Mouse (Mus musculus): ENCODE measurements around the gene Jph4. TPM values are rescaled to one million over a fixed set of nuclear protein-coding genes. Genes with fewer than 3 reads are reported as not detected.

The Jph4 gene
- polyA plus RNA-seq, 1 experiment from 2014 or later, result 2.8 TPM

DNA sequence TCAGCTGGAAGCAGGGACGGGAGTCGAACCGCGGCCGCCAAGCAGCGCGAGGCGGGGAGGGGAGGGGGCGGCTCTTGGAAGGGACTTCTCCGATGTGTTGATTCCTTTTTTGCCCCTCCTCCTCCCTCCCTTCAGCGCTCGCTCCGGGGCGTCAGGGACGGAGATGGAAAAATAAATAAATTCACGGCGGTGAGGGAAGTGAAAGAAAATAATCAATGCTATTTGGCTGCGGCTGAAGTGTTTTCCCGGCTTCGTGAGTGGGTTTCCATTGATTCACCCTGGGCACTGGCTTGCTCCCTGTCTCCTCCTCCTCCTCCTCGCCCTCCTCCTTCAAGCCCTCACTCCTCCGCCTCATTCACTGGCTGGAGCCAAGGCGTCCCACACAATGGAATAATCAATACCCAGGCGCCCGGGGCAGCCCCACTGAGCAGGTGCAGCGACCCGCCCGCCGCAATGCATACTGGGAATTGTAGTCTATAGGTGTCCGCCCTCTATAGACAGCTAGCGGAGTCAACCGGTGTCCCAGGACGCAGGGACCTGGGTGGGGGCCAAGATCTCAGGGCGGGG lies 24.6 kb downstream of the Jph4 start, which contains the start of gene Zfhx2:
Gene Zfhx2, minus strand, starts transcription at position 314 of the 567 bp plus-strand sequence.
- Histone ChIP-seq H3K27ac (ENCODE audit: low read depth, low read length) (peak within 1 kb of the TSS; percentile 85), H3K4me1 (ENCODE audit: control insufficient read depth, insufficient read depth, low read length) (peaks cover 33% of the 10 kb centered on the region), H3K36me3 (ENCODE audit: control insufficient read depth, insufficient read depth, low read length) (no peaks in the 10 kb centered on the region), H3K4me3 (ENCODE audit: low read depth, low read length) (peak within 1 kb of the TSS; percentile 69), H3K9me3 (ENCODE audit: control insufficient read depth, low read length) (no peaks in the 10 kb centered on the region), H3K4me2 (peak within 1 kb of the TSS; percentile 80), H3K9ac (ENCODE audit: low read length) (peak within 1 kb of the TSS; percentile 89), H3K27me3 (ENCODE audit: control insufficient read depth, insufficient read depth, low read length) (no peaks in the 10 kb centered on the region)
- ATAC-seq (ENCODE audit: low FRiP score), result peak; percentile 94
- peak; percentile 99 for DNase-seq (ENCODE audit: low spot score, missing footprints)
- 1% methylated on average over 34 of the region's 34 CpGs for WGBS

DNA sequence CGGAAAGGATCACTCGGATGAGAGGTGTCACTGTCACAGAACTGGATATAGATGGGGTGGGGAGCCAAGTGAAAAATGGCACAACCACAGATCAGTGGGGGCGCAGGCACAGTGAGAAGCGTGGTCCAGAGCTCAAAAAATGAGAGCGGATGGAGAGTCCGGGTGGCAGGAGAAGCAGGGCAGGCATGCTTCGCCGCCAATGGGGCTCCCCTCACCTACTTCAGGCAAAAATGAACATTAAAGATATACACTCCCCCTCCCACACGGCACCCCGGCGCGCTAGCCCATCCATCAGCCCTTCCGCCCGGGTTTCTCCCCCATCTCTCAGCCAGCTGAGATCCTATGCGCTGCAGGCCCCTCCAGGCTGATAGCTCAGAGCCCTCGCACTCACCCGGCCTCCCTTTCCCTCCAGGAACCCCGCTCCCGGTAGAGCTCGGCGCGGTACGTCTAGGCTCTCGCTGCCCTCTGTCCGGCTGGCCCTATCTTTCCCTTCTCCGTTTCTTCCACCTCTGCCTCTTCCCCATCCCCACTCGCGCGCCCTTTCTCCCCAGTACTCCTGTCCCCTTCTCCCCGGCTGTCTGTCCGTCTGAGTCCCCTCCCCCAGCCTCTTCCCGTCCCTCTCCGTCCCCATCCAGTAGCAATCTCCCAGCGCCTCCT lies 25.4 kb downstream of the Jph4 start:
- H3K9me3 ChIP-seq (ENCODE audit: control insufficient read depth, low read length), result no peaks in the 10 kb centered on the region
- DNase-seq (ENCODE audit: low spot score, missing footprints) (peak; percentile 95), ATAC-seq (ENCODE audit: low FRiP score) (peak; percentile 12; the same call in 1 of the 2 replicates)
- WGBS, result 4% methylated on average over 34 of the region's 34 CpGs
- H3K4me2 ChIP-seq, result peak overlapping the region; percentile 80
- H3K4me3 ChIP-seq (ENCODE audit: low read depth, low read length), result peak overlapping the region; percentile 69
- H3K27me3 ChIP-seq (ENCODE audit: control insufficient read depth, insufficient read depth, low read length), result no peaks in the 10 kb centered on the region
- peak overlapping the region; percentile 85 for H3K27ac ChIP-seq (ENCODE audit: low read depth, low read length)
- peaks cover 25% of the 10 kb centered on the region for H3K4me1 ChIP-seq (ENCODE audit: control insufficient read depth, insufficient read depth, low read length)
- H3K9ac ChIP-seq (ENCODE audit: low read length), result peak overlapping the region; percentile 89
- H3K36me3 ChIP-seq (ENCODE audit: control insufficient read depth, insufficient read depth, low read length), result no peaks in the 10 kb centered on the region

DNA sequence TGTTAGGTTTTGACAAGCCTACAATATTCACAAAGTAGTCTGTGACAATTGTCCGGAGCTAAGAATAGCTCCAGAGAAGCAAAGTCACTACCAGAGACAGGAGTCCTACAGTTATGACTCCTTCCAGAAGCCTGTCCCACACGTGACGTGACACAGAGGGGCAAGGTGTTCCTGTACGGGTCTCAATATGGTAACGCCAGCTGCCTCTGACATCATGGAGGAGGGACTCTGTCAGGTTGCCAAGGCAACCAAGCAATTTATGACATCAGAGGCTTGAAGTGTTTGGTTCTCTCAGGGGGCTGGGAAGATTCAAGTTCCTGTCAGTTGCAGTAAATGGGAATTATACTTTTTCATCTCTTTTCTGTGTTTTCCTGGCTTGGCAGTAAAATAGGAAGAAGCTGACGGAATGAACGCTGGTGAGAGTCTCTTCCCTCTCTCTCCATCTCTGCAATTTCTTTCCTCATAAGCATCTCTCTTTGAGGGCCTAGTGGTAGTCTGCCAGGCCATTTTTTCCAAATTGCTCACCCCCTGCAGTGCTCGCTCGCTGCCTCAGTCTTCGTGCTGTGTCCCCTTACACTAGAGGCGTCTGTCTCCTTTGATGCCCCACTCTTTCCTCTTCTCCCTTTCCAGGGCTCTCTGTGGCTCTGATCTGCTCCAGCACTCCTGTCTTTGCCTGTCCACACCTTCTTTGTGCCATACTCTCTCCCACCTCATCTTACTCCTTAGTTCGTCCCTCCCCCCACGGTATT lies 27.4 kb downstream of the Jph4 start:
- DNase-seq (ENCODE audit: low spot score, missing footprints), result no peak

DNA sequence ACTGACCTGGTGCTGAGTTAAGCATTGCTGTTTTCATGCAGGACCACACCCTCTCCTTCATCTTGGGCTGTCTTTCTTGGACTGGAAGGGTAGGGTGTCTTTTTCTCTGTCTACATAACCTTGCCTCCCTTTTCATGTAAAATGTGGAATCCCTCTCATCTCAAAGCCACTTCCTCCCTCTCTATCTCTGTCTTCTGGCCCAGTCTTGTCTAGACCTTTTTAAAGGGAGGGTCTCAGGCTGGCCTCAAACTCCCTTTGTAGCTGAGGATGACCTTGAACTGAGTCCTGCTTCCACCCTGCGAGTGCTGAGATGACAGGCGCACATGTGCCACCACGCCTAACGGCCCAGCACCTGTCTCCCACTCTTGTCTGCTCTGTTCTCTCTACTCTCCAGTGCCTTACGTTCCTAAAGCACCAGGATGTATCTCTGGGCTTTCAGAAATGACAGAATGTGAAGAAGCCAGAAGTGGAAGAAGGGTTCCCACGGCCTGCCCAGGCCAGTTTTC lies 30.7 kb downstream of the Jph4 start:
- Histone ChIP-seq H3K4me2 (no peak overlapping the region), H3K9ac (ENCODE audit: low read length) (no peak overlapping the region), H3K27me3 (ENCODE audit: control insufficient read depth, insufficient read depth, low read length) (no peaks in the 10 kb centered on the region), H3K4me1 (ENCODE audit: control insufficient read depth, insufficient read depth, low read length) (peaks cover 19% of the 10 kb centered on the region), H3K36me3 (ENCODE audit: control insufficient read depth, insufficient read depth, low read length) (no peaks in the 10 kb centered on the region), H3K27ac (ENCODE audit: low read depth, low read length) (no peak overlapping the region), H3K9me3 (ENCODE audit: control insufficient read depth, low read length) (no peaks in the 10 kb centered on the region), H3K4me3 (ENCODE audit: low read depth, low read length) (no peak overlapping the region)
- no peak for ATAC-seq (ENCODE audit: low FRiP score)
- no peak for DNase-seq (ENCODE audit: low spot score, missing footprints)
- 89% methylated on average over 6 of the region's 6 CpGs for WGBS

More for the DNA sequence above, 27.4 kb downstream of the Jph4 start:
- Histone ChIP-seq H3K9ac (ENCODE audit: low read length) (no peak overlapping the region), H3K27ac (ENCODE audit: low read depth, low read length) (no peak overlapping the region), H3K4me2 (peak overlapping the region; percentile 80; the same call in 1 of the 2 replicates), H3K4me1 (ENCODE audit: control insufficient read depth, insufficient read depth, low read length) (peaks cover 20% of the 10 kb centered on the region), H3K27me3 (ENCODE audit: control insufficient read depth, insufficient read depth, low read length) (no peaks in the 10 kb centered on the region), H3K4me3 (ENCODE audit: low read depth, low read length) (no peak overlapping the region), H3K36me3 (ENCODE audit: control insufficient read depth, insufficient read depth, low read length) (no peaks in the 10 kb centered on the region), H3K9me3 (ENCODE audit: control insufficient read depth, low read length) (no peaks in the 10 kb centered on the region)
- 60% methylated on average over 13 of the region's 13 CpGs for WGBS
- no peak for ATAC-seq (ENCODE audit: low FRiP score)

DNA sequence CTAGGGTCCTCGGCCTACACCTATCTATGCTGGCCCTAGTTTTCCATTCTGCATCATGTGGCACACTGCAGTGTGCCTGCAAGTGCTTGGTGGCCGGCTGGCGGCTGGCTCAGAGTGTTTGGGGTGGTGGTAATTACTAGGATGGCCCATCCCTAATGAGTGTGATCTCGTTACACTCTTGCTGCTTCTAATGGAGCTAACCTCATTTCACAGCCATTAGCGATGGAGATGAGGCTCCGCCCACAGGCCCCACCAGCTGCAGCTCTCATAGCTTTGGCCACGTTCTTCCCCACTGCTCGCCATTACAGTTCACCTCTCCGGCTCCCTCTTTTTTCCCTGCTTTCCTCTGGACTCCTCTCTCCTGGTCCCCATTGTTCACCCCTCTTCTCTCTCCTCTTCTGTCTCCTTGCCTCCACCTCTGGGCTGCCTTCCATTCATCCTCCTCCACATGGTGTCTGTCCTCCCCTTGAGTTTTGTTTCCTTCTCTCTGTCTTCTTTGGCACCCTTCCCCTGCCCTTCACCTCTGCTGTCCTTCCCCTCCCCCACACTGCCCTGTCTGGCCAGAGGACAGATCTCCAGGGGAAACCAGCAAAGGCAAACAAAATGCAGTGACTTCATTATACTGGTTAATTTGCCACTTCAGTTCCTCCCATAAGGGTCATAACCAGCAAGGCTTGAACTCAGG lies 31.3 kb downstream of the Jph4 start:
- no peaks in the 10 kb centered on the region for H3K36me3 ChIP-seq (ENCODE audit: control insufficient read depth, insufficient read depth, low read length)
- H3K9ac ChIP-seq (ENCODE audit: low read length), result no peak overlapping the region
- peaks cover 16% of the 10 kb centered on the region; the same call in 1 of the 2 replicates for H3K4me1 ChIP-seq (ENCODE audit: control insufficient read depth, insufficient read depth, low read length)
- H3K27ac ChIP-seq (ENCODE audit: low read depth, low read length), result no peak overlapping the region; the same call in 1 of the 2 replicates
- ATAC-seq (ENCODE audit: low FRiP score) (no peak; the same call in 1 of the 2 replicates), DNase-seq (ENCODE audit: low spot score, missing footprints) (no peak)
- 56% methylated on average over 9 of the region's 9 CpGs for WGBS
- no peak overlapping the region for H3K4me2 ChIP-seq
- no peak overlapping the region for H3K4me3 ChIP-seq (ENCODE audit: low read depth, low read length)
- H3K9me3 ChIP-seq (ENCODE audit: control insufficient read depth, low read length), result no peaks in the 10 kb centered on the region
- no peaks in the 10 kb centered on the region for H3K27me3 ChIP-seq (ENCODE audit: control insufficient read depth, insufficient read depth, low read length)

DNA sequence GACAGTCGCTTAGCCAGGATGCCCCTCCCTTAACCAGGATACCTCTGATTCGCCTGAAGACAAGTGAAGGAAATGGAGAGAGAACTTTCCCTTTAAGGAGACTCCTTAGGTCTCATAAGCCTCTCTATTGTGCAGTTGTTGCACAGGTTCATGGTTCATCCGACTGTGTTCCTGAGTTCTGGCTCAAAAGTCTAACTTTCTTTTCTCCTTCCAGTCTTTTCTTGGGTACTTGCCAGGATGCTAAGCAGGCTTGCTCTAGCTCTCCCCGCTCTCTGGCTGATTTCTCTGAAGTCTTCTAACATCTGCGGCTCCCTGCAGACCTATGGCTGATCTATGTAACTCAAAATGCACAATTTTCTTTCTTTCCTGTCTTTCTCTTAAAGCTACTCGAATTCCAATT lies 33.3 kb downstream of the Jph4 start:
- Histone ChIP-seq H3K27me3 (ENCODE audit: control insufficient read depth, insufficient read depth, low read length) (no peaks in the 10 kb centered on the region), H3K36me3 (ENCODE audit: control insufficient read depth, insufficient read depth, low read length) (no peaks in the 10 kb centered on the region), H3K4me1 (ENCODE audit: control insufficient read depth, insufficient read depth, low read length) (peaks cover 18% of the 10 kb centered on the region), H3K9me3 (ENCODE audit: control insufficient read depth, low read length) (no peaks in the 10 kb centered on the region), H3K4me3 (ENCODE audit: low read depth, low read length) (no peak overlapping the region), H3K9ac (ENCODE audit: low read length) (no peak overlapping the region), H3K27ac (ENCODE audit: low read depth, low read length) (no peak overlapping the region), H3K4me2 (no peak overlapping the region)
- ATAC-seq (ENCODE audit: low FRiP score) (no peak), DNase-seq (ENCODE audit: low spot score, missing footprints) (no peak)
- WGBS, result 76% methylated on average over 6 of the region's 6 CpGs

DNA sequence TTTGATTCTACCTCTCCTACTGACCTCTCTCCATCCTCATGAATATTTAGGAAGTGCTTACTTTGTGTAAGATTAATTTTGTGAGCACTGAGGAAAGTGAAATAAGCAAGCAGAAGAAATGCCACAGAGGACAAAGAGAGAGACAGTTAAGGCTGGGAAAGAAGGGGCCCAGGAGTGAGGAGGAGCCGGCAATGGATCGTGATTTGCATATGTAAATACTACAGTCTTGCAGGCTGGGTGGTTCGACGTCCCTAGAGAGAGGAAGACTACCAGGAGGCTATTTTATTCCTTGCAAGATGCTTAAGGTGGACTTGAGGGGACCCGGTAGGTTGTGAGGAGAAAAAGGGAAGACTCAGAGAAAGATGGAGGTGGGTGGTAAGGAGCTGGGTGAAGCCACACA lies 35.6 kb downstream of the Jph4 start:
- no peak overlapping the region for H3K9ac ChIP-seq (ENCODE audit: low read length)
- DNase-seq (ENCODE audit: low spot score, missing footprints) (no peak), ATAC-seq (ENCODE audit: low FRiP score) (no peak)
- H3K4me1 ChIP-seq (ENCODE audit: control insufficient read depth, insufficient read depth, low read length), result peaks cover 33% of the 10 kb centered on the region
- no peaks in the 10 kb centered on the region for H3K9me3 ChIP-seq (ENCODE audit: control insufficient read depth, low read length)
- no peak overlapping the region for H3K27ac ChIP-seq (ENCODE audit: low read depth, low read length)
- H3K4me2 ChIP-seq, result no peak overlapping the region
- peaks cover 5% of the 10 kb centered on the region for H3K27me3 ChIP-seq (ENCODE audit: control insufficient read depth, insufficient read depth, low read length)
- WGBS, result 38% methylated on average over 5 of the region's 5 CpGs
- H3K36me3 ChIP-seq (ENCODE audit: control insufficient read depth, insufficient read depth, low read length), result no peaks in the 10 kb centered on the region
- no peak overlapping the region for H3K4me3 ChIP-seq (ENCODE audit: low read depth, low read length)

DNA sequence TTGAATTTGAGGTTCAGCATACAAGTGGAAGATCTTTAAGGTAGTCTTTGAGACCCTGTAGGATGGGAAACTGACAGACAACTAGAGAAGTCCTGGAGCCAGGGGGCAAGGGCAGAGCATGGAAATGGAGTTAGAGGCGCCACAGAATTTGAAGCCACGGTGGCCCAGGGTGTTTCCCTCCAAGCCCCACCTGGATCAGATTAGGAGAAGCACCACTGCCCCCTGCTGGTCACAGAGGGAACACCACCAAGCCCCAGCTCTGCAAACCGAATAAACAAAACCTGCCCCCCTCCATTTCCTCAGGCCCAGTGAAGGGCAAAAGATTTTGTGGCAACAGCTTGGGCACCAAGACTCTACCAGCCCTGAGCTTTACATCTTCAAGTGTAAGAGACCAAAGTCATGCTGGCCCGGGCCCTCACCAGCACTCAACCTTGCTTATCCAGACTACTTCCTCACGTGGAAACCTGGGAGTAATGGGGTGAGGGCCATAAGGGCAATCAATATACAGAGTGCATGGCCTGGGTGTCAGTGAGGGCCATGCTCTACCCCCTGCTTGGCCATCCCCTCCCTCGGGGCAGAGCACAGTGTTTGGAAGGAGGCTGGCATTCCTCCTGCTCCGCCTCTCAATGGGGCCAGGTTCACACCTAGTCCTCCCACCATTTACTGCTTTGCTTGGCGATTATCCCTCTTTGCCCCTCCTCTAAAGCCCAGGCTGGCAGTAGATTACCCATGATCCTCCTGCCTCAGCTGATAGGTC lies 37.3 kb downstream of the Jph4 start:
- Histone ChIP-seq H3K4me3 (ENCODE audit: low read depth, low read length) (no peak overlapping the region), H3K9me3 (ENCODE audit: control insufficient read depth, low read length) (no peaks in the 10 kb centered on the region), H3K9ac (ENCODE audit: low read length) (no peak overlapping the region; the same call in 1 of the 2 replicates), H3K4me2 (no peak overlapping the region; the same call in 1 of the 2 replicates), H3K36me3 (ENCODE audit: control insufficient read depth, insufficient read depth, low read length) (no peaks in the 10 kb centered on the region), H3K27ac (ENCODE audit: low read depth, low read length) (no peak overlapping the region), H3K4me1 (ENCODE audit: control insufficient read depth, insufficient read depth, low read length) (peaks cover 32% of the 10 kb centered on the region), H3K27me3 (ENCODE audit: control insufficient read depth, insufficient read depth, low read length) (peaks cover 5% of the 10 kb centered on the region)
- DNase-seq (ENCODE audit: low spot score, missing footprints) (peak; percentile 98), ATAC-seq (ENCODE audit: low FRiP score) (peak; percentile 38; the same call in 1 of the 2 replicates)
- WGBS, result 22% methylated on average over 8 of the region's 8 CpGs

All from midbrain, embryonic 11.5 days (tissue).